Mouse (Mus musculus): ENCODE measurements around the gene Dolpp1. TPM values are rescaled to one million over a fixed set of nuclear protein-coding genes. Genes with fewer than 3 reads are reported as not detected.

Gene Dolpp1
- polyA plus RNA-seq, 1 experiment from 2014 or later = 53.2 TPM

DNA sequence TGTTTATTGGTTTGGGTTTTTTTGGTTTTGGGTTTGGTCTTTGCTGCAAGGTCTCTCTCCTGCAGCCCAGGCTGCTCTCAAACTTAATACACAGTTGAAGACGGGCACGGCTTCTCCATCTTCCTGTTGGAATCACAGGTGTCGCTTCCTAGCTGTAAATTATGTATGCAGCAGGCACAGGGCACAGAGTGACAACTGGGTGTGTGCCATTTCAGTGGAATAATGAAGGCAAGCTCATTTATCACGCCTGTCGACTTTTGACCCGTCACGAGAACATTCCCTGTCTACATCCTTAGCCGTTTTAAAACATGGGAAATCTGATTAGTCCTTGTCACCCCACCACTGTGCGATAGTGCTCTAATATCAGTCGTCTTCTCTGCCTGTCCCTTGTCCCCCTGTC is 31.4 kb upstream of the Dolpp1 start:
- Histone ChIP-seq H3K9me3 (replicated peaks) (no peaks in the 10 kb centered on the region), H3K4me1 (peaks cover 56% of the 10 kb centered on the region), H3K27ac (replicated peaks) (no peak overlapping the region), H3K36me3 (no peaks in the 10 kb centered on the region; the same call in 1 of the 2 replicates), H3K4me3 (no peak overlapping the region), H3K27me3 (ENCODE audit: low read depth, poor library complexity, severe bottlenecking) (no peaks in the 10 kb centered on the region)
- no peak for DNase-seq (ENCODE audit: low spot score)
- 81% methylated on average over 10 of the region's 10 CpGs for WGBS

GRCm38 (mm10) chr2:30362865-30363264 is 29.2 kb upstream of the Dolpp1 start:
- H3K4me3 ChIP-seq = no peak overlapping the region
- no peak for DNase-seq (ENCODE audit: low spot score)
- no peaks in the 10 kb centered on the region for H3K27me3 ChIP-seq (ENCODE audit: low read depth, poor library complexity, severe bottlenecking)
- H3K4me1 ChIP-seq = peaks cover 36% of the 10 kb centered on the region
- no peak overlapping the region for H3K27ac ChIP-seq (replicated peaks)
- whole genome bisulfite sequencing = 72% methylated on average over 5 of the region's 5 CpGs
- H3K9me3 ChIP-seq (replicated peaks) = no peaks in the 10 kb centered on the region
- H3K36me3 ChIP-seq = peaks cover 16% of the 10 kb centered on the region

DNA sequence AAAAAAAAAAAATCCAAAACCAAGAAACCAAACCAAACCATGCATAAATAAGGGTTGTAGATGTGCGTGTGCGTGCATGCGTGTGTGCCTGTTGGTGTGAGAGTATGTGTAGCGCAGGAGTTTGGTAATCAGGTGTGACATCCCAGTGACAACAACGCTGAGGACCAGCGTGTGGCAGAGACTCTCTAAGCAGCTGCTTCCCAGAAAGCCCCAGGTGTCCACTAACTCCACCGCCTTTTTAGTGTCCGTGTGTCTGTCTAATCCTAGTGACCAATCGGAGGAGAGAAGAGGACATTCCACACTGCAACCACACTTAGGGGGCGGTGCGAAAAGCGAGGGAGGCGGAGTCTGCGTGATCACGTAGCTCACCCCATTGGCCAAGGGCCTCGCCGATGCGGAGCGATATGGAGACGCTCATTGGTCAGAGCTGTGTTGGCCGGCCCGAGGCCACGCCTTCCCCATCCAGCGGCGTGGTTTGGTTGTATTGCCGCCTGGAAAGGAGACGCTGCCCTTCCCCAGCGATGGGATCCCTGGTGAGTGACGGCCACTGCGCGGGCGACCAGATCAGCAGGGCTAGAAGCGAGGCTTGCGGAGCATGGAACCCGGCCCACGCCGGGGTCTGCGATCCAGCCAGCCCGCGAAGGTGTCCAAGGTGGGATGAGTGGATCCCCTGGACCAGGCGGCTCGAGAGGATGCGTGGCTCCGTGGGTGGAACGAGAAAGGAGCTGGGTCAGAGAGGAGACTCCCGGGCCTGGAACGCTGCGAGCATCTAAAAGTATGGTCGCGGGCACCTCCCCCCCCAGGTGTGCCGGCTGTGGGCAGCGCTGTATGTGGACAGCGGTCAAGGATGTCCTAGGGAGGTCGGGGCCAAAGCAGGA is 28.0 kb upstream of the Dolpp1 start, which contains the start of gene Miga2:
Gene Miga2 (plus strand): TSS at position 461 of the 878 bp plus-strand sequence.
- peaks cover 27% of the 10 kb centered on the region for H3K36me3 ChIP-seq
- peak; percentile 99 for DNase-seq (ENCODE audit: low spot score)
- WGBS = under 1% methylated on average over 54 of the region's 54 CpGs
- peak within 1 kb of the TSS; percentile 97 for H3K4me3 ChIP-seq
- H3K4me1 ChIP-seq = peaks cover 24% of the 10 kb centered on the region
- peak within 1 kb of the TSS; percentile 90 for H3K27ac ChIP-seq (replicated peaks)
- H3K9me3 ChIP-seq (replicated peaks) = no peaks in the 10 kb centered on the region
- no peaks in the 10 kb centered on the region for H3K27me3 ChIP-seq (ENCODE audit: low read depth, poor library complexity, severe bottlenecking)

DNA sequence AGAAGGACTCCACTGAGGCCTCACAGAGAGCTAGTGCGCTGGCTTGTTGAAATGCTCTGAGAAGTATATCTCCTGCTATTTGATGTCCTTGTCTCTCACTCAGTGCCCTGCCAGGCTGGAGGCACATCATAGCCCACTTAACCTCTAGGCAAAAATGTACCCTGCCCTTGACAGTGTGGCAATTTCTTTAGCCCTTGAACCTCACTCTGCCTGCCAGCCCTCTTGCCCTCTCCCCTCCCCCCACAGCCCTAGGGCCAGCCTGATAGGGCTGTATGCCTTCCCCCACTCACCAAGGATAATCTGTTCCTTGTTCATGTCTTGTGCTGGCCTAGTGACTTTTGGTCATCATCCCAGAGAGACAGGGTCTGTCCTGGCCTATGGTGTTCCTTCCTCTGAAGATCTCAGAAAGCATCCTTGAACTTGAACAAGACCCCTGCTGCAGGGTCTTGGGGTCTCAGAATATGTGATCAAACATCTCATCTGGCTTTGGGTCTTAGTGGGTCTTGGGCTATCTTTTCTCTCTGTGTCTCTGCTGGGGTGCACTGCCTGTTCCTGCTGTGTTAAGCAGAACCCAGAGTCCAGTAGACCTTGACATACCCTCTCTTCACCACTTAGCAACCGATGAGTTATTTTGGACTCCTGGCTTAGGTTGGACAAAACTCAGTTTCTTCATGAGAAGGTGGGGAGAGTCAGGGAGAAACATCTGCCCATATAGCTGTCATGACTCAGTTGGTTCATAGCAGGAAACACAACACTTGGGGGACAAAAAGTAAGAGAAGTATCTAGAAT is 26.6 kb upstream of the Dolpp1 start:
- Histone ChIP-seq H3K36me3 (peaks cover 42% of the 10 kb centered on the region), H3K4me1 (peaks cover 21% of the 10 kb centered on the region), H3K27me3 (ENCODE audit: low read depth, poor library complexity, severe bottlenecking) (no peaks in the 10 kb centered on the region), H3K9me3 (replicated peaks) (no peaks in the 10 kb centered on the region), H3K27ac (replicated peaks) (peak overlapping the region; percentile 90; the same call in 1 of the 2 replicates), H3K4me3 (peak overlapping the region; percentile 97)
- DNase-seq (ENCODE audit: low spot score) = no peak
- WGBS = 90% methylated on average over 2 of the region's 2 CpGs

GRCm38 (mm10) chr2:30366203-30366602 is 25.9 kb upstream of the Dolpp1 start:
- no peak for DNase-seq (ENCODE audit: low spot score)
- no peak overlapping the region for H3K4me3 ChIP-seq
- WGBS = 83% methylated on average over 5 of the region's 5 CpGs
- no peaks in the 10 kb centered on the region for H3K27me3 ChIP-seq (ENCODE audit: low read depth, poor library complexity, severe bottlenecking)
- H3K36me3 ChIP-seq = peaks cover 49% of the 10 kb centered on the region
- H3K4me1 ChIP-seq = peaks cover 21% of the 10 kb centered on the region
- no peaks in the 10 kb centered on the region for H3K9me3 ChIP-seq (replicated peaks)
- H3K27ac ChIP-seq (replicated peaks) = no peak overlapping the region

DNA sequence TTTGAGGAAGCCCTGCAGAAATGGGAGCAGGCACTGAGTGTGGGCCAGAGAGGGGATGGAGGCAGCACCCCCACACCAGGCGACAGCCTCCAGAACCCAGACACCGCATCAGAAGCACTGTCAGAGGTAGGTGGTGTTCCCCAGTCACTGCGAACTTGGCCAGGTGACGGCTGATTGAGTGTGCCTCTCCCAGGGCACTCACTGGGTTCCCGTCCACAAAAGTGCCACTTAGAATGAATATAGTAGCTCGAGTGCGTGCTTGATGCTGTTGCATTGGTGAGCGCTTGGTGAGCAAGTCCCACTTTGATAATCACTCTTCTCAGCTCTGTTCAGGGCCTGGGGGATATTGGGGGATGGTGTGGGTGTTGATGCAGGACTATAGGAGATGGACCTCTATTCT is 20.5 kb upstream of the Dolpp1 start:
- 94% methylated on average over 8 of the region's 8 CpGs for WGBS
- no peak overlapping the region for H3K4me3 ChIP-seq
- H3K27ac ChIP-seq (replicated peaks) = no peak overlapping the region
- H3K4me1 ChIP-seq = no peaks in the 10 kb centered on the region
- H3K27me3 ChIP-seq (ENCODE audit: low read depth, poor library complexity, severe bottlenecking) = no peaks in the 10 kb centered on the region
- H3K9me3 ChIP-seq (replicated peaks) = no peaks in the 10 kb centered on the region
- DNase-seq (ENCODE audit: low spot score) = no peak
- peaks cover 96% of the 10 kb centered on the region for H3K36me3 ChIP-seq

GRCm38 (mm10) chr2:30372726-30373125 is 19.3 kb upstream of the Dolpp1 start:
- no peak overlapping the region for H3K27ac ChIP-seq (replicated peaks)
- H3K27me3 ChIP-seq (ENCODE audit: low read depth, poor library complexity, severe bottlenecking) = no peaks in the 10 kb centered on the region
- H3K9me3 ChIP-seq (replicated peaks) = no peaks in the 10 kb centered on the region
- no peaks in the 10 kb centered on the region for H3K4me1 ChIP-seq
- no peak for DNase-seq (ENCODE audit: low spot score)
- 95% methylated on average over 5 of the region's 5 CpGs for WGBS
- H3K4me3 ChIP-seq = no peak overlapping the region
- peaks cover 97% of the 10 kb centered on the region for H3K36me3 ChIP-seq

GRCm38 (mm10) chr2:30375893-30376292 is 16.2 kb upstream of the Dolpp1 start:
- H3K4me3 ChIP-seq = no peak overlapping the region
- WGBS = 96% methylated on average over 10 of the region's 10 CpGs
- no peaks in the 10 kb centered on the region for H3K27me3 ChIP-seq (ENCODE audit: low read depth, poor library complexity, severe bottlenecking)
- H3K36me3 ChIP-seq = peaks cover 95% of the 10 kb centered on the region
- H3K9me3 ChIP-seq (replicated peaks) = no peaks in the 10 kb centered on the region
- H3K27ac ChIP-seq (replicated peaks) = no peak overlapping the region
- no peaks in the 10 kb centered on the region for H3K4me1 ChIP-seq
- DNase-seq (ENCODE audit: low spot score) = no peak

DNA sequence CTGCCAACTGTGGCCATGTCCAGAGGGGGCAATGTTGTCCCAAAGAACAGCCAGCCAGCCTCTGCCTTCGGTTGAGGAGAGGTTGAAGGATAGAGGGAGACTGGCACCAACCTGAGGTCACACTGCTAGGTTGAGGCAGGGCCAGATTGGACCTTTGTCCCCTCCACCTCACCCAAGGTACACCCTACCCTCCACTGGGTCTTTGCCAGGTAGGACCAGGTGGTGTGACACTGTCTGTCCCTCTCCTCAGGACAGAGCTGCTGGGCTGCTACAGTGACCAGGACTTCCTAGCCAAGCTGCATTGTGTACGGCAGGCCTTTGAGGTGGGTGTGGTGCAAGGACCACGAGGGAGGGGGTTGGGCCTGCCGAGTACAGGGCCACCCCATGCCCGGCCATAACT is 14.3 kb upstream of the Dolpp1 start:
- Histone ChIP-seq H3K27me3 (ENCODE audit: low read depth, poor library complexity, severe bottlenecking) (no peaks in the 10 kb centered on the region), H3K9me3 (replicated peaks) (no peaks in the 10 kb centered on the region), H3K4me1 (no peaks in the 10 kb centered on the region), H3K27ac (replicated peaks) (no peak overlapping the region), H3K36me3 (peaks cover 95% of the 10 kb centered on the region), H3K4me3 (no peak overlapping the region)
- WGBS = 81% methylated on average over 5 of the region's 5 CpGs
- DNase-seq (ENCODE audit: low spot score) = no peak

DNA sequence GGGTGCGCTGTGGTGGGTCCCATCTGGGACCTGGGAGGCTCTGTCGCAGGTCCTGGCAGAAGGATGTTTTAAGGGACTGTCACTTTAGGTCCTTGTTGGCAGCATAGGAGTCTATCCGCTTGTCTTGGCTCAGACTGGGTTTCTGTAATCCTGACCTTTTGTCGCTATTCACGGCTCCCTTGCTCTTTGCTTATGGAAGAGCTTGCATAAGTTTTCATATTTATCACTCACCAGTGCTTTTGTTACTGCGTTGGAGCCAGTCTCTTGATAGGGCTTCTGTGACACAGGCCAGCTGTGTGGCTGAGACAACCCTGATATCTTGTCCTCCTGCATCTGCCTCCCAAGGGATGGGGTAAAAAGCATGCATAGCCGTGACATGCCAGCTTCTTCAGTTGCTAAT is 12.7 kb upstream of the Dolpp1 start:
- peaks cover 95% of the 10 kb centered on the region for H3K36me3 ChIP-seq
- H3K27ac ChIP-seq (replicated peaks) = no peak overlapping the region
- H3K27me3 ChIP-seq (ENCODE audit: low read depth, poor library complexity, severe bottlenecking) = no peaks in the 10 kb centered on the region
- WGBS = 97% methylated on average over 7 of the region's 7 CpGs
- H3K4me1 ChIP-seq = no peaks in the 10 kb centered on the region
- no peak for DNase-seq (ENCODE audit: low spot score)
- no peaks in the 10 kb centered on the region for H3K9me3 ChIP-seq (replicated peaks)
- no peak overlapping the region for H3K4me3 ChIP-seq

DNA sequence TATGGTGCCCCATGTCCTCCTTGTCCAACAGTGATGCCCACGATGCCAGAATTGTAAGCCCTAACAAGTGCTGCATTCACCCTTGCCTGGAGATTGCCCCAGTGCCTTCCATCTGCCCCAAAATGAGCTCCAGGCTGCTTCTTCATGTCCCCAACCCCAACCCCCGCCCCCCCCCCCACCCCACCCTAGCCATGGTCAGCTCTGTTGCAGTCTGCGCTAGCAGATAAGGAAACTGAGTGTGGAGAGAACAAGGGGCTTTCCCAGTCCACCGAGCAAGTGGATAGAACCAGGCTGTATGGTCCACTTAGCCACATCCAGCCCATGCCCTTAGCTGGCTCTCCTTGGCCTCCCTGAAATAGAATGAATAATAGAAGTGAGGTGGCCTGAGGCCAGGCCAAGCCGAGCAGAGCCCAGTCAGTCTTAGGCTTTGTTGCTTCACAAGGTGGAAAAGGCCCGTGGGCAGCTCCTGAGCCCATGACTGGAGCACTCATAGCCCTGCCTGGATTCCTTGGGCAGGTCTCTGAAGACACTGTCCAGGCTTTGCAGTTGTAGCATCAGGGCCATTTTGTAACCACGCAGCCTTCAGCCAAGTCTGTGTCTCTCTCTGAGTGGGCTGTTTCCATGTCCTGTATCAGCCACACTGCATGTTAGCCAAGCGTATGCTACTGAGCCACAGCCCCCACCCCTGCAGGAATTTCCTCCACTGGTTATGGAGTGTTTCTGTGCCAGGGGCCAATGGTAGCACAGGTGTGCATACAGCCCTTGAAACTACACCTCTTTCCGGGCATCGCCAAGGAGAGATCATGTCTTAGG is 11.3 kb upstream of the Dolpp1 start:
- no peaks in the 10 kb centered on the region for H3K4me1 ChIP-seq
- 90% methylated on average over 10 of the region's 10 CpGs for WGBS
- H3K9me3 ChIP-seq (replicated peaks) = no peaks in the 10 kb centered on the region
- no peaks in the 10 kb centered on the region for H3K27me3 ChIP-seq (ENCODE audit: low read depth, poor library complexity, severe bottlenecking)
- no peak overlapping the region for H3K4me3 ChIP-seq
- no peak overlapping the region for H3K27ac ChIP-seq (replicated peaks)
- no peak for DNase-seq (ENCODE audit: low spot score)
- H3K36me3 ChIP-seq = peaks cover 98% of the 10 kb centered on the region

GRCm38 (mm10) chr2:30381377-30381725 is 10.7 kb upstream of the Dolpp1 start:
- 93% methylated on average over 4 of the region's 4 CpGs for WGBS
- H3K9me3 ChIP-seq (replicated peaks) = no peaks in the 10 kb centered on the region
- H3K36me3 ChIP-seq = peaks cover 95% of the 10 kb centered on the region
- H3K27me3 ChIP-seq (ENCODE audit: low read depth, poor library complexity, severe bottlenecking) = no peaks in the 10 kb centered on the region
- no peak overlapping the region for H3K27ac ChIP-seq (replicated peaks)
- H3K4me3 ChIP-seq = no peak overlapping the region
- H3K4me1 ChIP-seq = no peaks in the 10 kb centered on the region
- DNase-seq (ENCODE audit: low spot score) = no peak
